Mouse (Mus musculus) lung, postnatal 14 days (tissue): ENCODE results near the gene Ankrd53.
A peak's percentile ranks its signal among the peaks of the same experiment; 100 is the strongest.

Source experiments
- DNase-seq: peaks from one replicate; pipeline ENCODE4 v3.0.0; 2021

The Ankrd53 gene

DNA sequence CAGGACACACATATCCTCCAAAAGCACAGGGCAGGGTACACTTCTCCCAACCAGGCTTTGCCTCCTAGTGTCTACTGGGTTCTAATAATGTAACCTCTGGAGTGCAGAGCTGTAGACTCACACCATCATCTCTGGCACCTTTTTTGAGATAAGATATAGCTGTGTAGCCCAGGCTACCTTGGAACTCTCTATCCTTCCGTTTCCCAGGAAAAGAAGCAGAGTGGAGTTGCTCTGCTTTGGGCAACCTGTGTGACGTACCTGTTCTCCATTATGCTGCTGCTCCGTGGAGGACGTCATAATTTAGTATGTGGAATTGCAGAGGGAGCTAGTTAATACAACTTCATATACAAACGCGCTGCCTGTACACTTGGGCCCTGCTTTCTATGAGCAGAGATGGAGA is at the start of gene Ankrd53:
Gene Ankrd53 (plus strand): TSS at position 301 of the 400 bp plus-strand sequence.
- no peak for DNase-seq

DNA sequence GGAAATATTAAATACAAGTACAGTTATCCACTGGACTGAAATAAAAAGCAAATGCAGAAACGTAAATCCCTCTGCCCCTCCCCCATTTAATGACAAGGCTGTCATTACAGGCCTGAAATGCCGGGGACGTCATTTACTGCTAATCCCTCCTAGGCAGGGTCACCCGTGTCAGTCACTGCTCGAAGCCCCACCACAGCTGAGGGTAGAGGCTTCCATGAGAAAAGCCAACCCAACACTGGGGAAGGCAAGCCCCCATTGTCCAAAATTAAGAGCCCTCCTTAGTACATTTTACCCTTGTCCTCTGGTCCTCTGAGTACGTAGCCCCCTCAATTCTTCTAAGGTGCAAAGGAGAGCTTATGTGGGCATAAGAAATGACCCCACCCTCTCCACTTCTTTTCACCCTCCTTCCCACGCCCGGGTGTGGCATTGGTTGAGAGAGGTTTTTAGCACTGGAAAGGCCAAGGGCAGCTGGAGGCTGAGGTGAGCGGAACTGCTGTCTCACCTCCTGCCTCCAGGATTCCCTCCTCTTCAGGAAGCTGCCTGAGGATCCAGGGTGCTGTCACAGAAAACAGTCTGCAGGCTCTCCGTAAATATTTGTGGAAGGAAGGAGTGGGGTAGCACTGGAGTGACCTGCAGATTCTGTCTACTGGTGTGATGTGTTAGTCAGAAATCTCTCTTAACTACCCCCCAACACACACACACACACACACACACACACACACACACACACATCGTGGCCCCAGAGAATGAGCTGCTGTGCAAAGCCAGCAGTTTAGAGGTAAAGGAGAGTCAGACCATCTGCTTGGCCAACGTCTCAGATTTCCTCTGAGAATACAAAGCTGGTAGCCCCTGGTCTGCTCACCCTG is 48.9 kb upstream of the Ankrd53 start:
- no peak for DNase-seq

DNA sequence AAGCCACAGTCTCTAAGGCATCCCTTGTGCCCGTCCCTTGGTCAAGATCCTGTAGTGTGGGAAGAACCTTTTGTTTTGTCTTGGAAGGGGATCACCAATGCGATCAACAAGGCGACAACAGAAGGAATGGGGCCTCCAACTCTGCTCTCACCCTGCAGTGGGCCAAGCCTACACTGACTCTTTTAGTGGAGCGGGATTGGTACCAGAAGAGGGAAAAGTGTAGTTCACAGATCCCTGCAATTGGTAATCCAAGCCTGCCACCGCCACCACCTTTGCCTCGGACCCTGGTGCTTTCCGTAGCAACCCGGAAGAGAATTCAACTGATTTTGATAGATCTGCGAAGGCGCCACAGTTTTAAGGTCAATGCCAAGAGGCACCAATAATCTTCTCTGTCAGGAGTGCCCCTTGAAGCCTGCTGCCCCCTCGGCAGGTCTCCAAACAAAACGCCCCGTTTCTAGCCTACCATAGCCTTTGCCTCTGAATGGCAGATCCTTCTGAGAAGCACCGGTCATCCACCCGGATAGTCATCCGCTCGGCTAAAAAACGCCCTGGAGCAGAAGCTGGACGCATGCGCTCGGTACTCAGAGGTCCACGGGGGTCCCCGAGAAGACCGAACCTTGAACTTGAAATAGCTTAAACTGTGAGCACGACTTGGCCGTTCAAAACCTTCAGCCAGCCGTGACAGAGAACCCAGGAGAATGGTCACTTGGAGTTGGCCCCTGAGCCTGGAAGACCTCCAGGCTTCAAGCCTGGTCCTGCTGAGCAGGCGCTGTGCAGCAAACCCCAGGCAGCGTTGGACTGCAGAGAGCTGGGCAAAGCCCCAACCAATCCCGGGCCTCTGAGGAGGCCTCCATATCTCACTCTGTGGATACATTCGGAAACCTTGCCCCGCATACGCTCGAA is 48.0 kb upstream of the Ankrd53 start:
- no peak for DNase-seq

DNA sequence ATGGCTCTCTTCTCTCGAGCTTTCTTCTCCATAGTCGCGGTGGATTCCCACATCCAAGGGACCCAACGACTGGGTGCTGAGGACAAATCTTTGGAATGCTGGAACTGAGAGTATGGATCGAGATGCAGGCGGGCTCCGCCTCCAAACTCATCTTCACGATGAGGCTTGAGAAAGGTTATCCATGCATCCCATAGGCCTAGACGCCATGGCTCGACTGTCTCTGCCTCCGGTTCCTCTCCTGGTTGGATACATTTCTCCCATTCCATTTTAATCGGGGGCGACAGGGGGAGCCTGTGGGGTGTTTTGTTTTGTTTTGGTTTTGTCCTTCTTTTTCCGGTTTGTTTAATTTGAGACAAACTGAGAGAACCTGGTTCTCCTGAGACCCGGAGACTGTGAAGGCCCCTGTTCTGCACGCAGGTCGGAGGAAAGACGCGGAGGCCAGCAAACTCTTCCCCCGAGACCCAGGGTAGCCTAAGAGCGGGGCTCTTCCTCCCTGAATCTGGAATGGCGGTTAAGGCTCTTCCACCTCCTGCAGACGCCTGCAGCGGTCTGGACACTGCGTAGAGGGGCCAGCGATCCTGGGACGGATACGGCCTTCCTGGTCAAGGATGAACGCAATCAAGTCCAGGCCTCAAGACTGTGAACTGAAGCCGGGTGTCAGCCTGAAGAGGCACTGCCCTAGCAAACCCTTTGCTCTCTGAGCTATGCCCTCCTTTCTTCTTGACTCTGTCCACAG is 46.8 kb upstream of the Ankrd53 start:
- no peak for DNase-seq

DNA sequence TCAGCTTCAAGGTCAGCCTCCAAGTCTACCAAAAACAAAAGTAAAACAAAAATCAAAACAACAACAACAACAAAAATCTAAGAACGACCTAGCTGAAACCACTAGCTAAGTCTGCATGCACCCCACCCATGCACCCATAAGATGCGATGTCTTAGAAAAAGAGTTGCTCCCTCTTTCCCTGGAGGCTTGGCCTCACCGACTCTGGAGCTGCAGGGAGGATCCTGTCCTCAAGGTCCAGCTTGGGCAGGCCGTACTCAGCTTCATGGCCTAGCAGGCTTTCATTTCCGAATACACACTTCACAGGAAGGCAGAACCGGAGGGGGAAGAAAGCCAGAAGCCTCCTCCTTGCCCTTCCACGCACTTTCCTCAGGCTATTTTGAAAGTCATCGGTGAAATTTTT is 45.4 kb upstream of the Ankrd53 start:
- DNase-seq = no peak

DNA sequence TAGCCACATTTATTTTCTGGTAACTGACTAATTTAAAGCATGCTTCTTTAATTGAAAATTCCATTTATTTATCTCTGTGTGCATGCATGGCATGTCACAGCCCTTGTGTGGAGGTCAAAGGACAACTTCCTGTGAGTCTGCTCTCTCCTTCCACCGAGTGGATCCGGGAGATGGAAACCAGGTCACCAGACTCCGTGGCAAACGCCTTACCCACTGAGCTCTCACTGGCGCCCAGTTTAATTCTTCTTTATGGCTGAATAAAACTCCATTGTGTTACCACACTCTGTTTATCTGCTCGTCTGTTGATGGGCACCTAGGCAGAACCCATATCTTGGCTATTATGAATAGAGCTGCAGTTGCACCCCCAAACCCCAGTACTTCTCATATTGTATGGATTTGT is 39.9 kb upstream of the Ankrd53 start:
- no peak for DNase-seq

DNA sequence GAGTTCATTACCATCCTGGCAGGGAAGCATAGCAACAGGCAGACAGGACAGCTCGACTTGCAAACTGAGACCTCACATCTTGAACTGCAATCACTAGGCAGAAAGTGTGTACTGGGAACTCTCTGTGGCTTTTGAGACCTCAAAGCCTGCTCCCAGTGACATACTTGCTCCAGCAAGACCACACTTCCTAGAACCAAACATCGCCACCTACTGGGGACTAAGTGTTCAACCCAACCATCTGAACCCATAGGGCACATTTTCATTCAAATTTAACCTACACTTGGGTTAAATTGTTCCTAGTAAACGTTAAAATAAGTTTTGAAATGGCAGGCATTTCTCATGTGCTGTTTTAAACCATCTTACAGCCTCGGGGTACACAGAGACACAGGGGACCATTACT is 35.3 kb upstream of the Ankrd53 start:
- DNase-seq = no peak

DNA sequence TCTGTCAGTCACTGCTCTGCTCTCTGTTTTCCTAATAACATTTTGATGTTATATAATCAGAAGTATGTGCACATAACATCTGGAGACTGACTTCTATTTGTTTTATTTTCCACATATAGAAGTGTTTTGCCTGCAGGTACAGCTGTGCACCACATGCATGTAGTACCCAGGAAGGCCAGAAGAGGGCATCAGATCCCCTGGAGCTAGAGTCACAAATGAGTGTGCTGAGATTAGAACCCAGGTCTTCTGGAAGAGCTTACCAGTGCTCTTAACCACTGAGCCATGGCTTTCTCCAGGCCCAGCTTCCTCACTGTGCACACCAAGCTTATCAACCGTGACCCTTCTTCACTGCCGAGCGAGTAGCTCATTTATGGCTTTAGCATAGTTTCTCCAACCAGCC is 34.0 kb upstream of the Ankrd53 start:
- peak; percentile 36 for DNase-seq

DNA sequence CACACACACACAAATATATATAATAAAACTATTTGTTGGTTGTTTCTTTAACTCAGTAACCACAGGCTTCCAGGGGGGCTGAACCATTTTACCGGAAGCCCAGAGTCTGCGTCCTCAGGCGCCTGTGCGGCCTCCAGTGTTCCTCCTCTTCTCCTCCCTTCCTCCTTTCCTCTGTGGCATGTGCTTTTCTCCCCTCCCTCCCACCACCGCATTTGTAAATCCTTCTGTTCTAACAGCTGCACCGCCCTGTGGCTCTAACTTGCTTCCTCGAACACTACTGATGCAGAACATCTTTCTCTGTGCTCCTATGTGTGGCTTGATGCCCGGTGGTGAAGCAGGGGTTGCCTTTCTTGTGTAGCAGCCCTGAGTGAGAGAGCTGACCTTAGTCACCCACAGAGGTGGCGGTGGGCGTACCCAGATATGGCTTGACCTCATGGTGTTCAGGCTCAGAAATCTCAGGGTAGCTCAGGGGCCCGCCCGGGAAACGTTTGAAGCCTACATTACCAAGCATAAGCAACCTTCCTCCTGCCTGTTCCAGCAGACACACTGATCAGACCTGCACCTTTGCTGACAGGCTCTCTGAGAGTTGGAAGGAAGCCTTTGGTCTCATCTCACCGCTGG is 33.0 kb upstream of the Ankrd53 start:
- DNase-seq = no peak

DNA sequence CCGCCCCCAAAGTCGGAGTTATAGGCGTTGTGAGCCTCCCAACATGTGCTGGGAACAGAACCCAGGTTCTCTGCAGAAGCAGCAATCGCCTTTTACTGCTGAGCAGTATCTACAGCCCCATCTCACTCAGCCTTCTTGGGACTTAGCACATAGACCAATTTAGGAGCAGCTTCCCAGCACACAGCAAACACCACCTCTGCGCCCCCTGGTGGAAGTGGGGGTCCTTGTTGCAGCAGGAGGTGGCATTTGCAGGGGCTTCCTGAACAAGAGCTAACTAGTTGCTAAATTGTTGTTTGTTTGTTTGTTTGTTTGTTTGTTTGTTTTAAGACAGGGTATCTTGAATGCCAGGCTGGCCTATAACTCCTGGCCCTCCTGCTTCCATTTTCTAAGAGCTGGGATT is 31.3 kb upstream of the Ankrd53 start:
- DNase-seq = peak; percentile 81

DNA sequence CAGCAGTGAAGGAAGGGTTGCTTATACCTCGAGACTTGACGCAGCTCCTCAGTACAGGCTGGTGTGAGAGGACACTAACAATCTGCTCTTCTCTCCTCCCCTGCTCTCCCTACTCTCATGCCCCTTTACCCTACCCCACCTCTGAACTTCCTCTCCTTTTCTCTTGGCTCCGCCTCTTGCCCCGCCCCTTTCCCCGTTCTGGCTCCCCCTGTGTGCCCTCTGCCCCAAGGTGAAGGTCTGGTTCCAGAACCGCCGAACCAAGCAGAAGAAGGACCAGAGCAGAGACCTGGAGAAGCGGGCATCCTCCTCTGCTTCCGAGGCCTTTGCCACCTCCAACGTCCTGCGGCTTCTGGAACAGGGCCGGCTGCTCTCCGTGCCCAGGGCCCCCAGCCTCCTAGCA is 25.1 kb upstream of the Ankrd53 start:
- DNase-seq = no peak

DNA sequence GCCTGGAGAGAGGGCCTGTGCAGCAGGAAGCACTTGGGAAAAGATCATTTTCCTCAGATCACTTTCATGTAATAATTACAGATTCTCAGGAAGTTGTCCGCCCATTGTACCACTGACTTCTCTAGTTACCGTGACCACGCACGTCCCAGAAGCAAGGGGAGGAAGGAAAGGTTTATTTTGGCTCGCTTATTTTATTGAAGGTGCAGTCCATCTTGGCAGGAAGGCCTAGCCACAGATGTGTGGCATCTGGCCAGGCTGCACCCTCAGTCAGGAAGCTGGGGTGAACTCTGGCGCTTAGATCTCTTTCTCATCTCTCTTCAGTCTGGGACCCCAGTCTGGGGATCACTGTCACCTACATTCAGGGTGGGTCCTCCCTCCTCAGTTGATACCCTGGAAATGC is 23.8 kb upstream of the Ankrd53 start:
- no peak for DNase-seq

DNA sequence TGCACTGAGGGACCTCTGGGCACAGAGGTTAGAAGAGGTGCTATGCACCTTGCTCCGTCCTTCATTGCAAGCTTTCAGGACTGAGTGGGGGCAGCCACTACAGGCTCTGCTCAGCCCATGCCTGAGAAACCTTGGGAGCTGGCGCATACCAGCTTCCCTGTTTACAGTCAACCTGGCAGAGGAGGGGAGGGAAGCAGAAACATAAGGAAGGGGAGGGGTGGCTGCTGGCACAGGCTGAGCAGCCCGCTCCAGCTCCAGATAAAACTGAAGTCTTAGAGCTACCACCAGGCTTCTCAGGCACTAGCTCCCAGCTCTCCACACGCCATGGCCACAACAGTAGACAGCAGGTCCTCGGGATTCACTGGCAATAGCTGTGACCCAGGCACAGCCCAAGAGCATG is 19.7 kb upstream of the Ankrd53 start, which contains the start of gene Atp6v1b1:
Gene Atp6v1b1 (plus strand): TSS at position 230 of the 400 bp plus-strand sequence.
- no peak for DNase-seq

DNA sequence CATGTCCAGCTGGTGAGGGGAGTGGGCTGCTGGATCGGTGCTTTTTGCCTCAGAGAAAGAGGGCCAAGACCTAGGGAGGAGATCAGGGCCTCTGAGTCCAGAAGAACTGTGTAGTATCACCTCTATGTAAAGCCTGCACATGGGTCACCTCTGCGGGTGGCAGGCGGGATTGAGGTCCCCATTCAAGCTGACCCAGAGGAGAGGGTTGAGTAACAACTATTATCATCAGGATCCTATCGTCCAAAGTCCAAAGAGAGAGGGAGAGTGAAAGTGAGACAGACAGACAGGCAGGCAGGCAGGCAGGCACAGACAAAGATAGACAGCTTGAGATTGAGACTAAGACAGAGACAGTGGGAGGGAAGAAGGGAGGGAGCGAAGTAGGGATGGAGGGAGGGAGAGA is 19.2 kb upstream of the Ankrd53 start:
- no peak for DNase-seq

DNA sequence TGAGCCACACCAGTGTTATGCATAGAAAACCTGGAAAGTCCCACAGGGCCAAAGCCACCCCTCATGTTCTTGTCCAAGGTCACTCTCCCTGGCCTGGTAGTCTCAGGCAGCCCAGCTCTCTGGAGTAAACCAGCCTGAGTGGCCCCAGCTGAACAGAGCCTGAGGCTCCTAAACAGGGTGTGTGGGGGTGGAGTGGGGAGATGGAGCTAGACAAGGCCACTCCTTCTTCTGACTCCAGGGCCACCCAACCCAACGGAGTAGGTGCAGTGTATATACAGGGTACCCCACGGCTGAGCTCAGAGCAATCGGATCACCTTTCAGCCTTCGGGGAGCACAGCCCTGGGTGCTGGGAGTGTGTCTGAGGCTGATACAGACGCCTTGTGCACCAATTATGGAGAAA is 18.3 kb upstream of the Ankrd53 start:
- DNase-seq = no peak

DNA sequence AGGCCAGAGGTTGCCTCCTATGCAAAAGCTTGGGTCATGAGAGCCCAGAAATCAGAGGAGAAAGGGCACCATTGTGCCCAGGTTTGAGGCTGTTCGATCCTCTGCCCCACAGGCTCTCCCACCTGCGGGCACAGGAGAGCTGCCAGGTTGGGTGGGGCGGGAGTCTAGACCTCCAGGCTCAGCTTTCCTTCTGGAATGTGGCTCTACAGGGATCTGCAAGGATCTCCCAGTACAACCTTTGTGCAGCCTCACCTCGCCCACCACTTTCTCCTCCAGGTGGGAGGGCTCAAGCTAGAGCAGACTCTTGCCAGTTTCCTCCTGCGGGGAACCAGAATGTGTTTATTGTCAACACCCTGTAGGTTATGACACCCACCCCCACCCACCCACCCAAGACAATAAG is 17.9 kb upstream of the Ankrd53 start:
- no peak for DNase-seq

DNA sequence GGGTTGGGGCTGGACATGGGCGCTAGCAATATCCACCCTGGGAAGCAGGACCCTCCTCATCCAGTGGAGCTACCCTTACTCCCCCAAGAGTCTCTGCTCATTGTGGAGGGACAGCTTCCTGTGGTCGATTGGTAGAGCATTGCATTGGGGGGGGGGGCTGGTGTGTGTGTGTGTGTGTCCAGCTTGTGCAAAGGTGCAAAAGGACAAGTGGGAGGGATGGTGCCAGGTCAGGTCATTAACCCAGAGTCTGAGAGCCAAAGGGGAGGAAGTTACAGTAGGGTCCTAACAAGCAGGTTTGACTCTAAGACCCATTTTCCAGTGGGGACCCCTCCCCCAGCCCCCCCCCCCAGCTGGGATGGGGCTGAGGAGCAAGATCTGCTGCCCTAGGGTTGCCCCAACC is 17.0 kb upstream of the Ankrd53 start:
- no peak for DNase-seq

DNA sequence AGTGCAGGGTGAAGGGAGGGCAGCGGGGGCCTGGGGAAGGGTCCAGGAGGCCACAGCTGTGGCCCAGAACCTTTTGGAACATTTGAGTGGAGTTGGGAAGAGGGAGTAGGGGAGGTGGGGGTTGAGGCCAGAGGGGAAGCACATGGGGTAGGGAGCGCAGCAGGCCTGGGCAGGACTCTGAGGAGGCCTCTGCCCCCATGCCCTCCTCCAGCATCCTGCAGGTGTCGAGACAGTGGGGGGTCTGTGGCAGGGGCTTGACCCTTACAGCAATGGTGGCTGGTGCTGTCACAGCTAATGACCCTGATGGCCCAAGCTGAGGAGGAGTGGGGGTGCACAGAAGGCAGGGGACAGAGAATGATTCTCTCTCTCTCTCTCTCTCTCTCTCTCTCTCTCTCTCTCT is 13.2 kb upstream of the Ankrd53 start:
- no peak for DNase-seq

DNA sequence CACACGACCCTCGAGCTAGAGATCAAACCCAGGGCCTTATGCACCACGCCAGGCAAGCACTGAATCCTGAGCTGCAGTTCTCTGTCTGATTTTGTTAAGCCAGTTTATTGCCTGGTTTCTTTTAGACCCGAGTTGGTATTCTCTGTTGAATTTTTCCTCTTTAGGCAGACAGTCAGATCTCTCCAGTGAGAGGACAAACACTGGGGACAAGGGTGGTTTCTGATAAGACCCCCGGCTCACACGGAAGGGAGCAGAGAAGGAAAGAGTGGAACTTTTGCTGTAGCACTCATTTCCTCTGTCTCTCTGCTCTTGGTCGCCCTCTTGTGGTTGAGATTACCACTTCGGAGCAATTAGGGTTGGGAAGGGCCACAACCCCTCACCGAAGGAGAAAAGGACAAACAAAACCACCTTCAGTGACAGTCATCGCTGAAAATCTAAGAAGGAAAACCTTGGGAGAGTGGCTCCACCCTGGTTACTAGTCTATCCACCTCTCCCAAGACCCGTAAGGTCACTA is 12.2 kb upstream of the Ankrd53 start:
- peak; percentile 80 for DNase-seq

DNA sequence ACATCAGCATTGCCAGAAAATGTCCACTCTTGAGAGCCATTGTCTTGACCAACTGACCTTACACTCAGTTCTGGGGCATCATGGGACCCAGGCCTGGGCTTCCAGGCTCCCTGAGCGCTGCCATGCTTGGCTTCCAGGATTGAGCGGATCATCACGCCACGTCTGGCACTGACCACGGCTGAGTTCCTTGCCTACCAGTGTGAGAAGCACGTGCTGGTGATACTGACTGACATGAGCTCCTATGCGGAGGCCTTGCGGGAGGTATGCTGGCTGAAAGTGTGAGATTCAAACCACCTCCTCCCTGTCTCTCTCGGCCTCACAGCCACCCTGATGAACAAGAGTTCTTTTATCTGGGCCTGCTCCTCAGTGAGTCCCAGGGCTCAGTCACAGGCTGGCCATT is 6.4 kb upstream of the Ankrd53 start:
- DNase-seq = no peak

DNA sequence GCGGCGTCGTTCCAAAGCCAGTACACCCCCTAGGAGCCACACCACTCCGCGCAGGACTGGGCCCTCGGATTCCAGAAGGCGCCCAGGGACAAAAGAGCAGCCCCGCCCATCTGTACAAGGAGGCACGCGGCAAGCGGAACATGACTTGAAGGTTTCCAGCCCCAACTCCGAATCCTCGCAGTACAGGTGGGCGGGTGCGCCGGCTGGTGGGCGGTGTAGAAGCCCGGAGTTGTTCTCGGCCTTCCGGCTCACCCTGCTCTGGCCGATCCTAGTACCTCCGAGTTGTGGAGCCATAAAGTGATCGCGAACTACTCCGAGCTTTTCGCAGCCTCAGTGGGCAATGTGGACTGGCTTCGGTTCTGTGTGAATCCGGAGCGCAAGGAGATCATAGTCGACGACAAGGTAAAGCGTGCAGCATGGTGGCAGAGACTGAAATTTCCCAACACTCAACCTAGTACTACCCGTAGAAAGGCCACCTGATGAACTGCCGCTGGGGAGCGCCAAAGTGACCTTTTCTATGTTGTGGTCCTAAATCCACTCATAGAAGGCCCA is 512 bp downstream of the Ankrd53 start:
- DNase-seq = peak; percentile 34

DNA sequence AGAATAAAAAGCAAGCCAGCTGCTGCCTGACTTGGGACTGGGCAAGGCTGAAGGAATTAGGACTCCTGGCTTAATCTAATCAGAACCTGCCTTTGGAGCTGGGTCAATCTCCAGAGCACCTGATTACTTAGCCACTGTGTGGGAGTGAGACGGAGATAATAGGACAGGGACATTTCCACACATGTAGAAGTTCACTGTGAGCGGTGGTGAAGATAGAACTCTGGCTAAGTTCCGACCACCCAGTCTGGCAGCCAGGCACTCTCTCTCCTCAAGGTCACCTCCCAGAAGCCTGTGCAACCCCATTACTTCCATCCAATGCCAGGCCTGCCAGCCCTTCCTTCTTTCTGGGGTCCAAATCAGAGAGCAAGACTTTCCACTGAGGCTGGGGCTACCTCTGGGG is 4.5 kb downstream of the Ankrd53 start:
- DNase-seq = no peak
